Mouse (Mus musculus): ENCODE results near the gene Myrf. TPM values are rescaled to one million over a fixed set of nuclear protein-coding genes. Genes with fewer than 3 reads are reported as not detected.
A peak's percentile ranks its signal among the peaks of the same experiment; 100 is the strongest.

Gene Myrf
- total and polyA plus RNA-seq, 2 experiments from 2014 or later: 0.91 to 2.2 TPM

DNA sequence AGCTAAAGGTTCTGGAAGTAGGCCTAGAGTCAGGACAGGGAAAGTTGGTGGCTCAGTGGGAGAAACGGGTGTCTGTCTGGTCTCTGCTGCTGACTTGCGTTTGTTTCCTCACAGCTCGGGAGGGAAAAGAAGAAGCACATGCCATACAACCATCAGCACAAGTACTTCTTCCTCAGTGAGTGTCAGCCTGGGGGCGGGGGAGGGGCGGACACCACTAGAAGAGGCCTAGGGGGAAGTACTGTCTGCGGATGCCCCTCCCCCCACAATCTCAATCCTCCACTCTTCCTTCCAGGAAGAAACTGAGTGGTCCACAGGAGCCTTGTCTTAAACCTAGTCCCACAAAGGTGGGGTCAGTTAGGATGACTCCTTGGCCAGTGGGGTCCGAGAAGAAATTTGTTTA is 49.2 kb downstream of the Myrf start:
- ATAC-seq (ENCODE audit: low FRiP score) (no peak), DNase-seq (ENCODE audit: low spot score) (no peak)
- 78% methylated on average over 7 of the region's 7 CpGs for WGBS
- no peak for TF ChIP-seq CTCF (IDR thresholded peaks at IDR 0.05)
- no peaks in the 10 kb centered on the region for H3K9me3 ChIP-seq (ENCODE audit: low read length)
- H3K4me1 ChIP-seq (ENCODE audit: insufficient read depth, low read length): no peaks in the 10 kb centered on the region
- H3K27ac ChIP-seq (ENCODE audit: low read depth, low read length): no peak overlapping the region
- no peak overlapping the region for H3K4me3 ChIP-seq (ENCODE audit: low read depth, low read length)
- H3K27me3 ChIP-seq (ENCODE audit: insufficient read depth, low read length): no peaks in the 10 kb centered on the region
- H3K36me3 ChIP-seq (ENCODE audit: insufficient read depth, low read length): peaks cover 59% of the 10 kb centered on the region
- H3K9ac ChIP-seq (replicated peaks; ENCODE audit: low read length, poor library complexity, severe bottlenecking): no peak overlapping the region
- no peak overlapping the region for H3K4me2 ChIP-seq (ENCODE audit: low read depth, low read length, poor library complexity, severe bottlenecking)

DNA sequence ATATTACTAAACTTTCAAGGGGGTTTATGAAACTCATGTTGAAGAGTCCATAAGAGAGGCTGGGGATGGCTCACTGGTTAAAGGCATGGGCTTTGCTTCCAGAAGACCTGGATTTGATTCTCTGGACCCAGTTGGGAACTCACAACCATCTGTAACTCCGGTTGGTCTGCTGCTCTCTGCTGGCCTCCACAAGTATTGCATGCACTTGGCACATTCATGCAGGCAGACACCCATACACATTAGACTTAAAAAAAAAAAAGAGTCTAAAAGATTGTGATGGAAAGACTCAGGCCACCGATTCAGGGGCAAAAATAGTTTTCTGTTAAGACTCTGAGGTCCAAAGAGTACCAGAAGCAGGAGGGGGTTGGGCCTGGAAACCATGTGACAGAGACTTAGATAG is 49.8 kb downstream of the Myrf start:
- no peaks in the 10 kb centered on the region for H3K9me3 ChIP-seq (ENCODE audit: low read length)
- no peak overlapping the region for H3K9ac ChIP-seq (replicated peaks; ENCODE audit: low read length, poor library complexity, severe bottlenecking)
- H3K27me3 ChIP-seq (ENCODE audit: insufficient read depth, low read length): no peaks in the 10 kb centered on the region
- no peaks in the 10 kb centered on the region for H3K4me1 ChIP-seq (ENCODE audit: insufficient read depth, low read length)
- WGBS: 47% methylated on average over 2 of the region's 2 CpGs
- H3K4me2 ChIP-seq (ENCODE audit: low read depth, low read length, poor library complexity, severe bottlenecking): no peak overlapping the region
- ATAC-seq (ENCODE audit: low FRiP score) (no peak), DNase-seq (ENCODE audit: low spot score) (peak; percentile 80)
- H3K27ac ChIP-seq (ENCODE audit: low read depth, low read length): no peak overlapping the region
- H3K36me3 ChIP-seq (ENCODE audit: insufficient read depth, low read length): peaks cover 59% of the 10 kb centered on the region
- H3K4me3 ChIP-seq (ENCODE audit: low read depth, low read length): no peak overlapping the region
- peak; percentile 86 for TF ChIP-seq CTCF (IDR thresholded peaks at IDR 0.05)

DNA sequence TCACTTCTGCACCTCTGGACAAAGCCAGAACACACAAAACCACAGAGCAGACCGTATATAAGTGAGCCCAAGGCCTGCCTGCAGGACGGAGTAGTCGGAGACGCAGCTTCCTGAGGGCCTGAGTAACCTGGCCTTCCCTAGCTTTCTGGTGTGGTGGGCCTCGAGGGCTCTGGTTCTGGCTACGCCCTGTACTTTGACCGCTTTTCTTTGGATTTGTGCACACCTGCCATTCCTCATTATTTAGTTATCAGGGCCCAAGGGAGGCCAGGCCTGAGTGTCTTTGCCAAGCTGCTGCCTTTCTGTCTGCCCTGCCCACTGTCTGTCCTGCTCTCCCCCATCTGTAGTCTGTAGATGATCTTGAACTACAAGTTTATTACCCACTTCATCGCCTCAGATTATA is 50.6 kb downstream of the Myrf start:
- ATAC-seq (ENCODE audit: low FRiP score): no peak
- Histone ChIP-seq H3K4me1 (ENCODE audit: insufficient read depth, low read length) (peaks cover under 1% of the 10 kb centered on the region; the same call in 1 of the 2 replicates), H3K4me3 (ENCODE audit: low read depth, low read length) (no peak overlapping the region), H3K4me2 (ENCODE audit: low read depth, low read length, poor library complexity, severe bottlenecking) (no peak overlapping the region), H3K36me3 (ENCODE audit: insufficient read depth, low read length) (peaks cover 55% of the 10 kb centered on the region), H3K9ac (replicated peaks; ENCODE audit: low read length, poor library complexity, severe bottlenecking) (no peak overlapping the region), H3K9me3 (ENCODE audit: low read length) (no peaks in the 10 kb centered on the region), H3K27ac (ENCODE audit: low read depth, low read length) (no peak overlapping the region), H3K27me3 (ENCODE audit: insufficient read depth, low read length) (no peaks in the 10 kb centered on the region)
- no peak for TF ChIP-seq CTCF (IDR thresholded peaks at IDR 0.05)
- WGBS: 94% methylated on average over 8 of the region's 8 CpGs
- no peak for DNase-seq (ENCODE audit: low spot score)

GRCm38 (mm10) chr19:10189022-10189421 is 51.5 kb downstream of the Myrf start:
- Histone ChIP-seq H3K9ac (replicated peaks; ENCODE audit: low read length, poor library complexity, severe bottlenecking) (no peak overlapping the region), H3K9me3 (ENCODE audit: low read length) (no peaks in the 10 kb centered on the region), H3K4me2 (ENCODE audit: low read depth, low read length, poor library complexity, severe bottlenecking) (no peak overlapping the region), H3K36me3 (ENCODE audit: insufficient read depth, low read length) (peaks cover 46% of the 10 kb centered on the region), H3K4me3 (ENCODE audit: low read depth, low read length) (no peak overlapping the region), H3K4me1 (ENCODE audit: insufficient read depth, low read length) (peaks cover 5% of the 10 kb centered on the region; the same call in 1 of the 2 replicates), H3K27me3 (ENCODE audit: insufficient read depth, low read length) (no peaks in the 10 kb centered on the region), H3K27ac (ENCODE audit: low read depth, low read length) (0 out of 2 replicates have a peak overlapping the region, but pooled peaks have one; percentile 19)
- no peak for ATAC-seq (ENCODE audit: low FRiP score)
- 96% methylated on average over 6 of the region's 6 CpGs for WGBS
- no peak for DNase-seq (ENCODE audit: low spot score)
- no peak for TF ChIP-seq CTCF (IDR thresholded peaks at IDR 0.05)

- Histone ChIP-seq H3K4me3 (ENCODE audit: low read depth, low read length) (no peak overlapping the region), H3K27me3 (ENCODE audit: insufficient read depth, low read length) (no peaks in the 10 kb centered on the region), H3K4me2 (ENCODE audit: low read depth, low read length, poor library complexity, severe bottlenecking) (no peak overlapping the region), H3K9me3 (ENCODE audit: low read length) (no peaks in the 10 kb centered on the region), H3K9ac (replicated peaks; ENCODE audit: low read length, poor library complexity, severe bottlenecking) (no peak overlapping the region), H3K4me1 (ENCODE audit: insufficient read depth, low read length) (peaks cover 5% of the 10 kb centered on the region; the same call in 1 of the 2 replicates), H3K27ac (ENCODE audit: low read depth, low read length) (0 out of 2 replicates have a peak overlapping the region, but pooled peaks have one; percentile 19), H3K36me3 (ENCODE audit: insufficient read depth, low read length) (peaks cover 39% of the 10 kb centered on the region)
- DNase-seq (ENCODE audit: low spot score): peak; percentile 95
- TF ChIP-seq CTCF (IDR thresholded peaks at IDR 0.05): no peak
- ATAC-seq (ENCODE audit: low FRiP score): peak; percentile 68
- WGBS: 56% methylated on average over 10 of the region's 10 CpGs
Measured at GRCm38 (mm10) chr19:10188281-10188811, 52.2 kb downstream of the Myrf start.

DNA sequence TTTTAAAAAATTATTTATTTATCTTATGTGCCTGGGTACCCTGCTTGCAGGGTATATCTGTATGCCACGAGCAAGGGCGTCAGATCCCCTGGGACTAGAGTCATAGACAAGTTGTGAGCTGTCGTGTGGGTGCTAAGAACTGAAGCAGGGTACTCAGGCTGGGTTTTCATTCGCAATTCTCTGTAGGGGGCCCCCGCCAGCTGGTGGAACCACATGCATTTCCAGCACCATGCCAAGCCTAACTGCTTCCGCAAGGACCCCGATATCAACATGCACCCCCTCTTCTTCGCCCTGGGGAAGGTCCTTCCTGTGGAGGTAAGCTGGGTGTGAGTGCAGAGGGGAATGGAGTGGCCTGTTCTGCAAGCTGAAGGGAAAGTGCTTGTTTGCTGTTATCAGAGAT is 54.0 kb downstream of the Myrf start:
- Histone ChIP-seq H3K9me3 (ENCODE audit: low read length) (no peaks in the 10 kb centered on the region), H3K36me3 (ENCODE audit: insufficient read depth, low read length) (peaks cover 28% of the 10 kb centered on the region), H3K4me1 (ENCODE audit: insufficient read depth, low read length) (peaks cover 7% of the 10 kb centered on the region; the same call in 1 of the 2 replicates), H3K9ac (replicated peaks; ENCODE audit: low read length, poor library complexity, severe bottlenecking) (no peak overlapping the region), H3K4me3 (ENCODE audit: low read depth, low read length) (no peak overlapping the region), H3K27ac (ENCODE audit: low read depth, low read length) (no peak overlapping the region), H3K27me3 (ENCODE audit: insufficient read depth, low read length) (no peaks in the 10 kb centered on the region), H3K4me2 (ENCODE audit: low read depth, low read length, poor library complexity, severe bottlenecking) (no peak overlapping the region)
- ATAC-seq (ENCODE audit: low FRiP score) (no peak), DNase-seq (ENCODE audit: low spot score) (no peak)
- TF ChIP-seq CTCF (IDR thresholded peaks at IDR 0.05): no peak
- WGBS: 95% methylated on average over 8 of the region's 8 CpGs

Data from midbrain, postnatal 0 days (tissue).